ENCODE assay signal across 8 mouse cellular contexts in genomic region chr9:48538688-48539087, GRCm38 (mm10). TPM values are rescaled to one million over a fixed set of nuclear protein-coding genes. Genes with fewer than 3 reads are reported as not detected.
DNase-seq lines count a peak whose midpoint lies in the region; ATAC-seq lines count a peak whose summit lies in the region.

No protein-coding gene starts in this region.

- H3K27ac ChIP-seq in embryonic facial prominence, embryonic 15.5 days (replicated peaks) = no peak overlapping the region
- no peak overlapping the region for H3K27ac ChIP-seq in limb, embryonic 13.5 days

- no peaks in the 10 kb centered on the region for H3K36me3 ChIP-seq in embryonic facial prominence, embryonic 15.5 days
- H3K36me3 ChIP-seq in limb, embryonic 13.5 days = no peaks in the 10 kb centered on the region

- H3K4me1 ChIP-seq in embryonic facial prominence, embryonic 15.5 days = 0 out of 2 replicates have a peak, but pooled peaks cover 5% of the 10 kb centered on the region
- peaks cover 11% of the 10 kb centered on the region for H3K4me1 ChIP-seq in limb, embryonic 13.5 days

- no peak for ATAC-seq in embryonic facial prominence, embryonic 15.5 days (ENCODE audit: insufficient number of reproducible peaks, low FRiP score, low TSS enrichment, low read depth)
- ATAC-seq in limb, embryonic 13.5 days (ENCODE audit: low FRiP score, low read depth) = no peak

- peak; percentile 39 for DNase-seq in kidney, postnatal 10 days
- no peak for DNase-seq in kidney, adult 8-10 months
- peak; percentile 27 for DNase-seq in brain, adult 2 months (ENCODE audit: low read depth, low spot score)
- DNase-seq in right cerebral cortex, postnatal 14 days = peak; percentile 37
- DNase-seq in spleen, postnatal 4 days (ENCODE audit: low spot score in 2 of 2) = no peak
- no peak for DNase-seq in gastrocnemius, adult 18-20 months (ENCODE audit: low spot score)

- peak overlapping the region; percentile 44 for H3K4me2 ChIP-seq in embryonic facial prominence, embryonic 15.5 days (replicated peaks)
- H3K4me2 ChIP-seq in limb, embryonic 13.5 days (replicated peaks) = peak overlapping the region; percentile 62

- peaks cover 7% of the 10 kb centered on the region for H3K27me3 ChIP-seq in embryonic facial prominence, embryonic 15.5 days
- peaks cover 5% of the 10 kb centered on the region; the same call in 1 of the 2 replicates for H3K27me3 ChIP-seq in limb, embryonic 13.5 days

- 0 out of 2 replicates have a peak, but pooled peaks cover 3% of the 10 kb centered on the region for H3K9me3 ChIP-seq in embryonic facial prominence, embryonic 15.5 days (replicated peaks)
- peaks cover 19% of the 10 kb centered on the region; the same call in 1 of the 2 replicates for H3K9me3 ChIP-seq in limb, embryonic 13.5 days

- H3K4me3 ChIP-seq in embryonic facial prominence, embryonic 15.5 days (replicated peaks) = peak overlapping the region; percentile 25
- peak overlapping the region; percentile 31 for H3K4me3 ChIP-seq in limb, embryonic 13.5 days

- no peak overlapping the region for H3K9ac ChIP-seq in embryonic facial prominence, embryonic 15.5 days
- H3K9ac ChIP-seq in limb, embryonic 13.5 days = 0 out of 2 replicates have a peak overlapping the region, but pooled peaks have one; percentile 51

- WGBS in embryonic facial prominence, embryonic 15.5 days = 8% methylated on average over 12 of the region's 12 CpGs
- 6% methylated on average over 12 of the region's 12 CpGs for WGBS in limb, embryonic 13.5 days

RNA-seq across cellular contexts. Expression of gene Gm5617, which starts 43.4 kb away (rescaled TPM):
- 33.0 and 39.5 TPM in 2 replicates for polyA plus RNA-seq in embryonic facial prominence, embryonic 15.5 days (2015; fragmentation: Nextera tagmentation; extraction: Ambion mirVana)
- polyA plus RNA-seq in limb, embryonic 13.5 days (2015; fragmentation: Nextera tagmentation; extraction: Ambion mirVana) = 31.5 and 34.1 TPM in 2 replicates
- total RNA-seq in gastrocnemius, adult 18-20 months (2021) = 1 to 10 TPM; 9.5 to 9.8 TPM

RNA-seq across cellular contexts. Expression of gene Rbm7, which starts 43.6 kb away (rescaled TPM):
- 111 and 116 TPM in 2 replicates for polyA plus RNA-seq in embryonic facial prominence, embryonic 15.5 days (2015; fragmentation: Nextera tagmentation; extraction: Ambion mirVana)
- 130 and 136 TPM in 2 replicates for polyA plus RNA-seq in limb, embryonic 13.5 days (2015; fragmentation: Nextera tagmentation; extraction: Ambion mirVana)
- 10 to 100 TPM; 13.5 to 15.5 TPM for total RNA-seq in gastrocnemius, adult 18-20 months (2021)

RNA-seq across cellular contexts. Expression of gene Rexo2, which starts 58.3 kb away (rescaled TPM):
- polyA plus RNA-seq in embryonic facial prominence, embryonic 15.5 days (2015; fragmentation: Nextera tagmentation; extraction: Ambion mirVana) = 138 and 148 TPM in 2 replicates
- 106 and 114 TPM in 2 replicates for polyA plus RNA-seq in limb, embryonic 13.5 days (2015; fragmentation: Nextera tagmentation; extraction: Ambion mirVana)
- total RNA-seq in gastrocnemius, adult 18-20 months (2021) = 10 to 100 TPM; 65.9 to 69.0 TPM

Comparison
In these comparisons a context has a peak if more than half of its experiments do, and no peak if none do; other contexts are left out.
1. DNase-seq: peak in kidney, postnatal 10 days (single experiment), brain, adult 2 months (single experiment) and right cerebral cortex, postnatal 14 days (single experiment); none in kidney, adult 8-10 months (0 of 2), spleen, postnatal 4 days (0 of 2) and gastrocnemius, adult 18-20 months (single experiment).